Mouse (Mus musculus): ENCODE results near the gene Ankrd11.
"Not testable (repeated sequence)": the region's sequence is repeated elsewhere in the genome, so short reads cannot be mapped to it uniquely, and the experiment has no call there.

Gene Ankrd11

DNA sequence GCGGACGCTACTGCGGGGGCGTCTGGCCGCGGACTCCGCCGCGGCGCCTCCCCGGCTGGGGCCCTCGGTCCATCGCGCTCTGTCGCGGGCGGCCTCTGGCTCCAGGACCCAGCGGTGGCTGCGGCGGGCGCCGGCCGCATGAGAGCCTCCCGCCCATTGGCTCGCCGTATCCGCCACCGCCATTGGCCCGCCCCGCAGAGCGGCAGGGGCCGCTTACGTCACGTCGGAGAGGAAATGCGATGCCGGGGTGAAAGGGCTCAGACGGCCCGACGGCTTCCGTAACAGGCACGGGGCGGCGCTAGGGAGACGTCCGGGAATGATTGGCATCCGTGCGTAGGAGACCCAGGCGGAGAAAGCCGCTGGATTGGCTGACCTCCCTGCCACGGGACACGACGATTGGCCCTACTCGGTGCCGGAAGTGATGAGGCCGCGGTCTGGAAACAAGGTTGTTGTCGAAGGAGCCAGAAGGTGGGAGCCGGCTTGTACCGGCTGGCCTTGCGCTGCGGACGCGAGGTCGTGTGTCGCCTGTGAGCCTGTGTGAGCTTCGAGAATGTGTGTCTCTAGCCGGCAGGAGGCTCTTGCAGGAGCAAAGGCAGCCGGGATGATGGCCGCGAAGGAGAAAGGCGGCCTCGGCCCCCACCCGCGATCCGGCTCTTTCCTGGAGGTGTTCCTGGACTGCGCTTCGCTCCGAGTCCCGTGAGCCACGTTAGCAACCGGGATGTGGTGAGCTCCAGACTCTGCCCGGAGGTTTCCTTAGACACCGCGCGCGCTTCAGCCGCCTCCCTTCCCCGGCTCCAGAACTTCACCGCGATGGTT lies at the start of gene Ankrd11:
Ankrd11 (minus strand) TSS at position 120 of the 816 bp plus-strand sequence.
- DNase-seq (ENCODE audit: low spot score in 2 of 2): peak; percentile 99 to 100

DNA sequence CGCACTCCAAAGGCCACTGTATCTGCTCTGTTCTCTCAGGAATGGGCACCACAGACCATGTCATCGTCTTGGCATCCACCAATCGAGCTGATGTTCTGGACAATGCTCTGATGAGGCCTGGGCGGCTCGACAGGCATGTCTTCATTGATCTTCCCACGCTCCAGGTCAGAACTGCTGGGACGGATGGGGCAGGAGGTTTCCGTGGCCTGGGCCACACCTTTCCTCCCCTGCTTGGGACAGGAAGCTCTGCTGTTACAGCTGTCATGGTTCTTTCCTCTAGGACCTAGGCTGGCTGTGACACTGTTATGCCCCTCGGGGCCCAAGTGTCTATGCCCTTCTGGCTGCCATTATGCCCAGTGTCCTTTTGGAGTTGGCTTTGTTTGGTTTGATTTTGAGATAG lies 45.2 kb upstream of the Ankrd11 start:
- DNase-seq (ENCODE audit: low spot score in 2 of 2): no peak

DNA sequence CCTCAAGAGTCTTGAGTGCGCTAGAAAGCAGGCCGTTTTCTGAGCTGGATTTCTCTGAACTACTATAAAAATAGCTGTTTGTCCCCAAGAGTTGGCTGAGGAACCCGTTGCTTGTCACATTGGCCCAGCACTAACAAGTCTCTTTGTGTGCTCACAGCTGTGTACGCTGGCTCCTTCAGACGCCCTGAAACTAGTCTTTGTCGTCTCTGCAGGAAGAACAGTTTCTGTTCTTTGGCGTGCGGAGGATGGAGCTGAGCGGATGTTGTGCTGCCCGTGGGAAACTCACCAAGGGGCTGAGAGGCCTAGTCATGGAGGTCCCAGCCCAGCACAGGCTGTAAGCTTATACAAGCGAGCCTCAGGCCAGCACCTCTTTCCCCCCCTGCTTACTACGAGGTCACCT lies 41.5 kb upstream of the Ankrd11 start:
- no peak for DNase-seq (ENCODE audit: low spot score in 2 of 2)

DNA sequence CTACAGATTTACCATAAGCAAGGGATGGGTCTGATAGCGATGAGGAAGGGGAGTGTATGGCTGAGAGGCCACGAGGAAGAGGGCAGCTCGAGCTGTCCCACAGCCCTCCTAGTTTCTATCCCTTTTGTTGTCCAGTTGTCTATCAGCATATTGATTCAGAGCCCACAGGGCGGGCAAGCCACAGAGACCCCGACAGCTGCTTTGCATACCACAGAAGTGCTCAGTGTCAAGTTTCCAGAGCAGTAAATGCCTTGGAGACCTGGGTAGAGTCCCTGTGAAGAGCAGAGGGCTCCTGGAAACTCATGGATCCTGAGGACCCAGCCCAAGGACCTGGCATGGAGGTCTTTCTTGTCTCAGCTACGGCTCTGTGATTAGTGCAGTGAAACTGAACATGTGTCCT lies 40.9 kb upstream of the Ankrd11 start:
- no peak for DNase-seq (ENCODE audit: low spot score in 2 of 2)

DNA sequence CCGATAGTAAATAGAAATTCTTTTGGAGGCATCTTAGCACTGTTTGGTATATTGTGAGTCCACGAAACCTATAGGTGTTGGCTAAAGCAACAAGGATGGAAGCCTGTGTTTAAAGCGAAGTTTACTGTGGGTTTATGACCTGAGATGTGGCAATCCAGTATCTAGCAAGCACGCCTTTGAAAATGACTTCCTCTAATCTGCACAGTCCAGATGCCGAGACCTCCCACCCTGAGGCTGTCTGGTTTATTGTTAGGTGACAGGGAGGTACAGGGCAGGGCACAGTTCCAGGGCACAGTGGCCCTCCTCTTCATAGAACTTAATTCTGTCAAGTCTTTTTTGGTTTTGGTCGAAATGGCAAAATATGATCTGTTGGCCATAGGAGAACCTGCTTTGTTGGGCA lies 35.1 kb upstream of the Ankrd11 start:
- no peak for DNase-seq (ENCODE audit: low spot score in 2 of 2)

DNA sequence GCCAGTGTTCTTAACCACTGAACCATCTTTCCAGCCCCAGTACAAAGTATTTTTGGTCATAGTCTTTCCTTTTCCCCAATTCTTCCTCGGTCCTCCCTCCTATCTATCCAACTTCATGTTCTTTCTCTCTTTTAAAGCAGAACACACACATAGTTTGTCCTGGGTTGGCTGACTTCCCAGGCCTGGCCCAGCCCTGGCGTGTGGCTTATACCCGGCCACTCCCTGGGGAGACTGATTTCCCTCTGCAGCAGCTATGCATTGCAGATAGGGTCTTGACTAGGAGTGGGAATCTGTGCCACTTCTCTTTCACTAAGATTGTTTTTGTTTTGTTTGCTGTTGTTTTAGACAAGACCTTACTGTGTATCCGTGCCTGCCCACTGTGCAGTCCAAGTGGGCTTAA lies 29.1 kb upstream of the Ankrd11 start:
- DNase-seq (ENCODE audit: low spot score in 2 of 2): no peak

DNA sequence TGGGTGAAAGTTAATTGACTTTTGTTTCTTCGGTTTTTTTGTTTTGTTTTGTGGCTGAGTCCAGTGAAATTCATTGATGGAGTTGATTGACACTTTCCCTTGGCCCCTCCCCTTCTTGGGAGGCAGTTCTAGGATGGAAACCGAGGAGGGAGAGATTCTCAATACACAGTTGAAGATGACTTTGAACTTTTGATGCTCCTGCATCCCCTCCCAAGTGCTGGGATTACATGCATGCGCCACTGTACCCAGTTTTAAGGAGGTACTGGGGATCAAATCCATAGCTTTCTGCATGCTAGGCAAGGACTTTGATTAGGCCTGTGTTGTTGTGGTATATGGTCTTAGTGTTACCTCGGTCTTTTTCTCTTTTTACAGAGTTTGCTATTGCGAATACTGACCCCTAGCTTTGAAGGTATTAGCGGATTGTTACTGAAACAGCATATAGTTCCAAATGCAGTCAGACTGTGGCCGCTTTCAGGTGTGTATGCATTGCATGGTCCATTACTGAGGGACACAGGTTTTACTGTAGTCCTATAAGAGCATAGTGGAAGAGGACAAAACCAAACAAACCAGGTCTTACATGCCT lies 24.1 kb upstream of the Ankrd11 start:
- DNase-seq (ENCODE audit: low spot score in 2 of 2): no peak

DNA sequence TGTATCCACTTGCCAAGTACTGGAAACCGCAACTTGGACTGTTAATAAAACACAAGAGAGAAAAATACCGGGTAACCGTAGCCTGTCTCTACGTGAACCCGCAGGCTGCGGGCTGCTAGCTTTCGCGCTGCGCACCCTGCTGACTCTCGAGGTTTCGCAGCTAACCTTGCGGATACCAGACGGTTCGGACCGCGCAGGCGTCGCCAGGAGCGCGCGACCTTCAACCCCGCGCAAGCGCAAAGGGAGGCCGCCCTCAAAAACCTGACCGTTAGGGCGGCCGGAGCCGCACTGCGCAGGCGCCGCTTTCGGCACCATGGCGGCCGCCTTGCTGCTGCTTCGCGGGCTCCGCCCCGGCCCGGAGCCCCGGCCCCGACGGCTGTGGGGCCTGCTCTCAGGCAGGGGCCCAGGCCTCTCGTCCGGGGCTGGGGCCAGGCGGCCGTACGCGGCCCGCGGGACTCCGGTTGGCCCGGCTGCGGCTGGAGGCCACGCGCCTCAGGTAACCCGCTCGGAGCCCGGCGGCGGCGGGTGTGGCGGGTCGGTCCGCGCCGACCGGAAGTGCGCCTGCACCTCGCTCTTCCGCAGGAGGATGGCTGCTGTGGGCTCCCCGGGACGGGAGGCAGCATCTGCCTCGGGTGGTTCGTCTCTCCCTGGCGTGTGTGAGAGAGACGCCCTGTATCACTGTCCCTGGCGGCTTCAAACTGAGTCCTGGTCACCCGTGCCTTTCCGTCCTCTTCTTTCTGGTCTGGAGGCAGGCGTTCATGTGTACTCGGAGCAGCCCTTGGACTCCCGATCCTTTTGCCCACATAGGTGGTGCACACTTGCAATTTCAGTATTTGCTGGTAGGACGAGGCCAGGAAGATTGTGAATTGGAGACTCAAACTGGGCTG lies 23.4 kb upstream of the Ankrd11 start:
- peak; percentile 94 to 95 for DNase-seq (ENCODE audit: low spot score in 2 of 2)

DNA sequence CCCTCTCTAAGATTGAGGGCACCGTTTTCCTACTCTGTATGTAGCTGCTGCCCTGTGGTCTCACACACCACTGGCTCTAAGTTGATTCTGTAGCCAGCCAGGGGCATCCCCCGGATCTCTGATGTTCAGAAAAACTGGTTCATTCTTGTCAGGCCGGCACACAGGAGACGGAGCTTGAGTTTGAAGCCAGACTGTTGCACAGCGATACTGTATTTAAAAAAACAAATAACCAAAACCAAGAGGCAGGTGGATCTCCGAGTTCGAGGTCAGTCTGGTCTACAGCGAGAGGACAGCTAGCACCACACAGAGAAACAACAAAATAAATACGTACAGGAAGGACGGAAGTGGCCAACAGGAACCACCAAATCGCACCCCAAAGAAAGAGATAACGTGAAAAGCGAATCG lies 22.7 kb upstream of the Ankrd11 start:
- DNase-seq (ENCODE audit: low spot score in 2 of 2): no peak

DNA sequence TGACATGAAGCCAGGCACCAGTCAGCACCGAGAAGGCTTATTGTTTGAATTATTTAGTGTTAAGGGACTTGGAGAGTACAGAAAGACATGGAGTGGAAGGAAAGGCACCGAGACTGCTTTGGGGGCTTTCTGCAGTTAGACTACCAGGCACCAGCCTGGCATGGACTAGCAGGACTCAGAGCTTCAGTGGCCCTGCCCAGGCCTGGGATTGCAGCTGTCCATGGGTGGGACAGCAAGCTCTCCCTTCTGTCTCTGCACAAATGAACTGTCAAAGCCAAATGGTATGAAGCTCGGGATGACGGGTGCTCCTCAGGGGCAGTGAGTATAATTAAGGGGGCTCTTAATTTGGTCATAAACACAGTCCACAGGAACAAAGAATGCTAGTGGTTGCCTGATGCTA lies 22.0 kb upstream of the Ankrd11 start:
- no peak for DNase-seq (ENCODE audit: low spot score in 2 of 2)

DNA sequence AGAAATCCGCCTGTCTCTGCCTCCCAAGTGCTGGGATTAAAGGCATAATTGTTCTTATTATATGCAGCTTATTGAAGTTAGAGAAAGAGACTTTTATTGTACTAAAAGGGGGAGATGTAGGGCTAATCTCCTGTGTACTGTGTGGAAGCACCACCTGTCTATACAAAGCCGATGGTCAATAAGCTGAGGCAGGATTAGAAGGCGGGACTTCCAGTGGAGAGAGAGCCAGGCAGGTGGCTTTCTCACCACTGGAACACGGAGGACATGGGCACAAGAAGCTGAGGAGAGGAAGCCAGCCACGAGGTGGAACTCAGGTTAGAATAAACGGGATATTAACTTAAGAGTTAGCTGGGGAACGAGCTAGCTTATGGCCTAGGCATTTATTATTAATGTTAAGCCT lies 20.6 kb upstream of the Ankrd11 start, which contains the start of gene Spg7:
Spg7 (plus strand) TSS at position 222 of the 400 bp plus-strand sequence.
- DNase-seq (ENCODE audit: low spot score in 2 of 2): no peak

DNA sequence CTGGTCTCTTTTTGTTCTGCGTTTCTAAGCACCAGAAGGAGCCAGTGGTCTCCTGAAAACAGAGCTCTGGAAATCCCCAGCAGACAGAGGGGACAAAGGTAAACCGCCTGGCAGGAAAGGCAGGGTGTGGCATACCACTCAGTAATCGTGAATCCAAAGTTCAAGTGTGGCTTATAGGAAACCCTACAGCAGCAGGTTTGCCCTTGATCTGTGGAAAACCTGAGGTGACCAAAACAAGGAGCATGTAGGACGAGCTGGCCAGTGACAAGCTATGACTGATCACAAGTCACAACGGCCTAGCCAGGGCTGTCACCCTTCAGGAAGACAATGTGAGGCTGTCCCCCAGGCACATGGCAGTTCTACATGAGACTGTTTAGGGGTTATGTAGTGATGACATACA lies 9.4 kb upstream of the Ankrd11 start:
- DNase-seq (ENCODE audit: low spot score in 2 of 2): no peak

DNA sequence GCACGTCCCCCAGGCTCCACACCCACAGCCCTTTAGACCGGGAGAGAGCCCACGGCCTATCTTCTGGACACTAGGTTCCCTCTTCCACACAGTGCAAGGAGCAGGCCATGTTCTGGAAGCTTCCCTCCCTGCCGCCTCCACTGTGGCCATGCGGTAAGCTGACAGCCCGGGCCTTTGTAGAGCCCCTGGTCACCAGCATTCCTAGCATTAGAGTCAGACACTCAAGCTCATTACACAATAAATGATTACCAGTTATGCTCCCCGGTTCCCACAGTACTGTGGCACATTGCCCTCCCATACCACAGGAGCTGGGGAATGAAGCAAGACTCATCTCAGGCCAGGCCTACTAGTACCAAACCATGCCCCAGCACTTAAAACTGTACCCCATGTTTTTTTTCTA lies 6.3 kb upstream of the Ankrd11 start:
- DNase-seq (ENCODE audit: low spot score in 2 of 2): no peak

DNA sequence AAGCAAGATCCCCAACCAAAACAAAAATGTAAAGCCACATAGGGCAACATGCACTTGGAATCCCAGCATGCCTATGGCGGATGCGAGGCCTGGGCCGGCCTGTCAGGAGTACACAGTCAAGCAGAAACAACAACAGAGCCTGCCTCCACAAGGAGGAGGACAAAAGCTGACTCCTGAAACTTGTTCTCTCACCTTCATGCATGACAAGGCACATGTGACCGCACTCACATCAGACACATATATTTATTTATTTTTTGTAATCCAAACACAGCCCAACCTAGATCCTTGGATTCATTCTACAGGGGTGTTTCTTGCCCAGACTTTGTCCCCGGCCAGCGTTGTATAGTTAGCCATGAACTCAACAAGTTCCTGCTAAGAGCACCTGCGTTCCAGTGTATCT lies 5.8 kb upstream of the Ankrd11 start:
- DNase-seq (ENCODE audit: low spot score in 2 of 2): no peak

DNA sequence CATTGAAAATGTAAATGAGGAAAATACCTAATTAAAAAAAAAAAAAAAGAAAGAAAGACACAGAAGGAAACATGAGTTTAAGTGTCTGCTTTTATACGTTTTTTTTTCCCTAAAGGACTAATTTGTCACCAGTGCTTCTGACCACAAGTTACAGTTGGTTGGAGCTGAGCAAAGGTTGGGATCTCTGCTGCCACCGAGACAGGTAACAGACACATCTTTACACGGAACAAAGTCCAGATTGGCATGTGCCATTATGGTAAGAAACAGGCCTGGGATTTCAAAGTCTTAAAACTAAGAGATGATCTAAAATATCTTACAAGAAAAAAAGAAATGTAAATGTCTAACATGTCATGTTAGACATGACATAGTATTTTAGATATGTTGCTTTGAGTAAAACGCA lies 4.6 kb upstream of the Ankrd11 start:
- DNase-seq (ENCODE audit: low spot score in 2 of 2): no peak

DNA sequence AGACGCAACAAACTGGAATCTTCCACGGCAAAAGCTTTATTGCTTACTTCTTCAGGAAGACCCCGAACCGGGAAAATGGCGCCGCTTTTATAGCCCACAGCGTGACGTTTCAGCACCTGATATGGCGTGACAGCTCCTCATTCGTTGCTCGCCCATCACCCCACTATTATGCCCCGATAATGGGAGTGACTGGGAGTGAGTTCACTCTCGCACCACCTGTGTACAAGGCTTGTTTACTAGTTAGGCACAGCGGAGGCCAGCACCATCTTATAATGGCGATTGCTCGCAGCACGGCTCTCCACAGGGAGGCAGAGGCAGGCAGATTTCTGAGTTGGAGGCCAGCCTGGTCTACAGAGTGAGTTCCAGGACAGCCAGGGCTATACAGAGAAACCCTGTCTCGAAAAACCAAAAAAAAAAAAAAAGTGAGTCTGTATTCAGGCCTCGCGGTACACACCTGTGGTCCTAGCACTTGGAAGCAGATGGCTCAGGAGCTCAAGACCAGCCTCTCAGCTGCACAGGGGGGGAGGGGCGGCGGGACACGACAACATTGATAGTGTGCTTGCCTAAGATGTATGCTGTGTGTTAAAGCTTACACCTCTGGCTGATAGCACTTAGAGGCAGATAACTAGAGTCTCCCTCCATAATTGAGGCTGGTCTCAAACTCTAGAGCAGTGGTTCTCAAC lies 2.8 kb upstream of the Ankrd11 start:
- DNase-seq (ENCODE audit: low spot score in 2 of 2): not testable (repeated sequence)

DNA sequence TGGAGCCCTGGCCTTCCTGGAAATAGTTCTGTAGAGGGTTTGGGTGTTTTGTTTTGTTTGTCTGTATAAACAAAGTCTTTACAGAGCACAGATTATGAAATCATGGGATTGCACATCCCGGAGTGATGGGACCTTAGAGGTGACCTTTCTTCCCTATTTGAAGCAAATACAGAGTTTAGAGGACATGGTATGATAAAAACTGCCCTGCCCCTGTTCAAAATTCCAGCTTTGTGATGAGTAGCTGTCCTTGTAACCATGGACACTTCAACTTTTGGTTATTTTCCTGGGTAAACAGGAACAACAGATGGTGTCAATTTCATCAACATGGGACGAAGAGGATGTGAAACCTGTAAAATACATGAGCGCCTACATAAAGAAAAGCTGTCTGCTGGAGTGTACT lies 1.9 kb upstream of the Ankrd11 start:
- DNase-seq (ENCODE audit: low spot score in 2 of 2): no peak

DNA sequence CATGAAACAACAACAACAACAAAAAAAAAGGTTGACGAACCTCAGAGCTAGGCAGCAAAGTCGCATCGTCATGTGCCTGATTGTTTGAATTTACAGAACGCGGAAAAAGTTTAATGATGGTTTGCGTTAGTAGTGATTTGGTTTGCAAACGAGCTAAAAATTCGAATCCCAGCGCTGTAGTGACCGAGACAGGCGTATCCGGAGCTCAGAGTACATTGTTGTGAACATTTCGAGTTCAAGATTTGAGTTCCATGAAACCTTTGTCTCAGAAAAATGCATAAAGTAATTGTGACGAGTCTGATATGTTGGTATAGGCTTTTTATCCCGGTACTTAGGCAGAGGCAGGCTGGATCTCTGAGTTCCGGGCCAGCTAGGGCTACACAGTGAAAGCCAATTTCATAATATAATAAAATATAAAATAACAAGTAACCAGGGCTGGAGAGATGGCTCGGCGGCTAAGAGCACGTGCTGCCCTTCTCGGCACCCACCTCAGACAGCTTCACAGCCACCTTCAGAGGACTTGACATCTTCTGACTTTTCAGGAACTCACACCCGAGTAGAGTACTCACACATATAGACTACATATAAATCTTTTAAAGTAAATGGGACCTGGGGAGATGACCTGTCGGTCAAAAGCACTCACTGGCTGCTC lies 1.0 kb upstream of the Ankrd11 start:
- DNase-seq (ENCODE audit: low spot score in 2 of 2): no peak

DNA sequence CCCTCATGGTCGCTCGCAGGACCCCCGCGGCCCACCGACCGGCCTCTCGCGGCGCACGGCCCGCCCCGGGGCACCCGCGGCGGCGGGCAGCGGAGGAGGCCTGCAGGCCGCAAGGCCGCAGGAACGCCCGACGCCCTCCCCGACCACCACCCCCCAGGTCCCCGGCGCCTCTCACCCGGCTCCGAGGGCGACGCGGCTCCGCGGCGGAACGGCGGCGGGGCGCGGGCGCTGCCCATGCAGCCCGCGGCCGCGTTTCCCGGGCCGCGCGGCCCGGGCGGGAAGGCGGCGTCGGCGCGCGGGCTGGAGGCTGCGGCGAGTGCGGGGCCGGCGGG lies 337 bp downstream of the Ankrd11 start:
- no peak for DNase-seq (ENCODE audit: low spot score in 2 of 2)

DNA sequence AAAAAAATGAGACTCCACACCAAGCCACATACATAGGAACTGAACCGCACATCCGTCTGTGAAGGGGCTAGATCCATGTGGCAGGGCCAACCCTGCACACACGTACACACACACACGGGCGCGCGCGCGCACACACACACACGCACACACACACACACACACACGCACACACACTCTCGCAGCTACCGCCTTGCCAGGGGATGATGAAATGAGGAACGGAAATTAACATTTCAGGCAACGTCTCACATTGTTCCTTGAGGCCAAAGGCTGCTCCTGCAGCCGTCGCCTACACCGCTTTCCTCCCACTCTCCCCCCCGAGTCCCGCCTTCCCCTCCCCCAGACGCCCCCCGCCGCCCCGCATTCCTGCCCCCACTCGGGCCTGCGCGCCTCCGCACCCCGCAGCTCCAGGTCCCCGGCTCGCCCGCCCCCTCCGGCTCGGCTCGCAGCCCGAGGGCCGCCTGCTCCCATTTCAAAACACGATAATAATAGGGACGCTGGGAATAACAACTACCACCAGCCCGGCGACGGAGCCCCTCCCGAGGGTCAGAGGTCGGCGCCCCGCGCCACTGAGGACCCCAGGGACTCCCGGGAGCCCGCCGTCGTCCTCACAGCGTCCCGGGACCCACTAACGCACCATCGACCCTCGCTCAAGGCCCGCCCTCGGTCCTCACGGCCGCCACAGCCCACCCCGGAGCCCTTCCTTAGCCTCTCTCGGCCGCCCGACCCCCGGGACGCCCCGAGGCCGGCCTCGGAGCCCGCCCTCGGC lies 886 bp downstream of the Ankrd11 start:
- peak; percentile 48 to 62 for DNase-seq (ENCODE audit: low spot score in 2 of 2)

Measured in urinary bladder, postnatal 4 days (tissue).